ENCODE assay signal across 18 mouse cellular contexts in genomic region chr13:71967341-71968250, GRCm38 (mm10). TPM values are rescaled to one million over a fixed set of nuclear protein-coding genes. Genes with fewer than 3 reads are reported as not detected.
DNase-seq lines count a peak whose midpoint lies in the region; ATAC-seq lines count a peak whose summit lies in the region.
"Had no signal": no experiment of that assay in that cellular context is flagged by ENCODE, and none has a peak within 500 bp of the region (broad histone marks: within the 10 kb centered on the region; RNA-seq: fewer than 3 reads in every experiment).

No protein-coding gene starts in this region.

- 4% methylated on average over 28 of the region's 28 CpGs for WGBS in heart, embryonic 10.5 days
- WGBS in midbrain, embryonic 14.5 days = 4% methylated on average over 28 of the region's 28 CpGs

- no peak overlapping the region for H3K9ac ChIP-seq in midbrain, embryonic 14.5 days (replicated peaks; ENCODE audit: low read length)
- H3K9ac ChIP-seq: stomach, embryonic 15.5 days had no signal

- H3K27ac ChIP-seq in heart, embryonic 10.5 days = no peak overlapping the region
- H3K27ac ChIP-seq in midbrain, embryonic 14.5 days (replicated peaks; ENCODE audit: low read depth, low read length) = no peak overlapping the region
- H3K27ac ChIP-seq: gastrocnemius, adult 2 months; layer of hippocampus, adult 2 months; stomach, embryonic 15.5 days had no signal

- H3K4me2 ChIP-seq in midbrain, embryonic 14.5 days (ENCODE audit: low read length) = peak overlapping the region; percentile 38
- H3K4me2 ChIP-seq: stomach, embryonic 15.5 days had no signal

- DNase-seq in heart, embryonic 10.5 days (ENCODE audit: low spot score) = peak; percentile 65
- no peak for DNase-seq in heart, adult 18-20 months
- peak; percentile 24 for DNase-seq in testis, postnatal 10 days (ENCODE audit: low spot score)
- no peak for DNase-seq in testis, postnatal 14 days (ENCODE audit: low spot score)
- DNase-seq in midbrain, embryonic 14.5 days = no peak
- no peak for DNase-seq in kidney, postnatal 10 days
- DNase-seq in urinary bladder, postnatal 4 days (ENCODE audit: low spot score in 2 of 2) = no peak
- DNase-seq: adrenal gland, adult 2 months; gastrocnemius, adult 2 months; lung, adult 2 months; right cerebral cortex, postnatal 25 days had no signal

- H3K27me3 ChIP-seq in heart, embryonic 10.5 days (ENCODE audit: insufficient read depth, poor library complexity, severe bottlenecking) = peaks cover 97% of the 10 kb centered on the region
- H3K27me3 ChIP-seq in midbrain, embryonic 14.5 days (ENCODE audit: control insufficient read depth, insufficient read depth, low read length) = peaks cover 61% of the 10 kb centered on the region

- ATAC-seq in midbrain, embryonic 14.5 days (ENCODE audit: low FRiP score, low TSS enrichment) = no peak
- ATAC-seq in monocyte, adult 5-6 weeks (replicated peaks; ENCODE audit: insufficient number of reproducible peaks, low FRiP score, low TSS enrichment, poor library complexity, severe bottlenecking) = no peak
- ATAC-seq: intestine, embryonic 16.5 days had no signal

- H3K4me3 ChIP-seq in heart, embryonic 10.5 days = peak overlapping the region; percentile 43
- H3K4me3 ChIP-seq in midbrain, embryonic 14.5 days (replicated peaks; ENCODE audit: low read depth, low read length) = 0 out of 2 replicates have a peak overlapping the region, but pooled peaks have one; percentile 12
- H3K4me3 ChIP-seq: erythroblast, embryonic 14.5 days; gastrocnemius, adult 2 months; layer of hippocampus, adult 2 months; myocyte; stomach, embryonic 15.5 days had no signal

- H3K4me1 ChIP-seq in heart, embryonic 10.5 days = peaks cover 10% of the 10 kb centered on the region
- peaks cover 12% of the 10 kb centered on the region for H3K4me1 ChIP-seq in midbrain, embryonic 14.5 days (ENCODE audit: control insufficient read depth, insufficient read depth, low read length)

- no peaks in the 10 kb centered on the region for H3K36me3 ChIP-seq in heart, embryonic 10.5 days
- H3K36me3 ChIP-seq in midbrain, embryonic 14.5 days (ENCODE audit: control insufficient read depth, insufficient read depth, low read length) = no peaks in the 10 kb centered on the region
- H3K36me3 ChIP-seq: stomach, embryonic 15.5 days had no signal

- no peaks in the 10 kb centered on the region for H3K9me3 ChIP-seq in heart, embryonic 10.5 days
- H3K9me3 ChIP-seq in midbrain, embryonic 14.5 days (ENCODE audit: control insufficient read depth, low read length) = no peaks in the 10 kb centered on the region
- H3K9me3 ChIP-seq: stomach, embryonic 15.5 days had no signal

RNA-seq across cellular contexts. Expression of gene Irx1, which starts 4.1 kb away (rescaled TPM):
- polyA plus RNA-seq in heart, embryonic 10.5 days (2016; fragmentation: Nextera tagmentation; extraction: Ambion mirVana) = 1.7 and 1.9 TPM in 2 replicates
- 1 to 10 TPM; 5.1 to 5.6 TPM for total RNA-seq in heart, adult 18-20 months (2021)
- polyA plus RNA-seq in midbrain, embryonic 14.5 days (2014; fragmentation: Nextera tagmentation; extraction: Ambion mirVana) = 10.1 and 16.4 TPM in 2 replicates
- total RNA-seq in monocyte, adult 5-6 weeks (2017) = not detected in 3 replicates
- total RNA-seq: adrenal gland, adult 2 months; gastrocnemius, adult 2 months; MEL had no signal
- polyA plus RNA-seq: erythroblast, embryonic 14.5 days; intestine, embryonic 16.5 days; myocyte had no signal

Comparison
In these comparisons a context has a peak if more than half of its experiments do, and no peak if none do; other contexts are left out.
1. DNase-seq: peak in heart, embryonic 10.5 days (single experiment) and testis, postnatal 10 days (single experiment); none in heart, adult 18-20 months (0 of 2), testis, postnatal 14 days (single experiment), midbrain, embryonic 14.5 days (single experiment), kidney, postnatal 10 days (single experiment) and urinary bladder, postnatal 4 days (0 of 2).